Mouse (Mus musculus) kidney, embryonic 15.5 days (tissue): ENCODE results near the gene Crbn. TPM values are rescaled to one million over a fixed set of nuclear protein-coding genes. Genes with fewer than 3 reads are reported as not detected.

ENCODE experiments used
- ATAC-seq: fragments of 200-750 bp; cut with Nextera tagmentation; replicated peaks from 2 replicates; pipeline ENCODE4 v1.8.0; 2017; ENCODE audit warnings: moderate TSS enrichment; ENCODE audit not compliant: low FRiP score
- H3K27ac ChIP-seq: fragments of 300-500 bp; sonication (generic); 2 replicates; pipeline ENCODE4 v1.5.1; 2015; ENCODE audit warnings: mild to moderate bottlenecking, inconsistent platforms
- H3K27me3 ChIP-seq: fragments of 300-500 bp; sonication (generic); 2 replicates; pipeline ENCODE4 v1.6.1; 2015; ENCODE audit warnings: inconsistent platforms
- H3K36me3 ChIP-seq: fragments of 300-500 bp; sonication (generic); 2 replicates; pipeline ENCODE4 v1.6.1; 2015; ENCODE audit warnings: inconsistent platforms
- H3K4me1 ChIP-seq: fragments of 300-500 bp; sonication (generic); 2 replicates; pipeline ENCODE4 v1.6.1; 2015; ENCODE audit warnings: inconsistent platforms
- H3K4me2 ChIP-seq: fragments of 300-500 bp; sonication (generic); 2 replicates; pipeline ENCODE4 v1.6.1; 2015; ENCODE audit warnings: moderate library complexity, mild to moderate bottlenecking, inconsistent platforms
- H3K4me3 ChIP-seq: fragments of 300-500 bp; sonication (generic); replicated peaks from 2 replicates; pipeline ENCODE4 v1.5.1; 2015; ENCODE audit warnings: mild to moderate bottlenecking, inconsistent platforms
- H3K9ac ChIP-seq: fragments of 300-500 bp; sonication (generic); 2 replicates; pipeline ENCODE4 v1.6.1; 2015; ENCODE audit warnings: mild to moderate bottlenecking, inconsistent platforms
- H3K9me3 ChIP-seq: fragments of 300-500 bp; sonication (generic); replicated peaks from 2 replicates; pipeline ENCODE4 v1.6.1; 2016; ENCODE audit warnings: inconsistent platforms
- WGBS: fragments of 180-500 bp; shearing (Covaris S2); methylation state at CpG from one replicate; pipeline ENCODE4 v1.1.7; 2015; ENCODE audit warnings: mixed read lengths; 5-methylcytosine and 5-hydroxymethylcytosine counted together
- polyA plus RNA-seq: library from polyadenylated mRNA; unstranded; fragments of >200 nt; fragmentation: Nextera tagmentation; extraction: Ambion mirVana; gene quantifications from 2 replicates; pipeline ENCODE4 v1.2.1, GENCODE M21; 2015

The Crbn gene
- polyA plus RNA-seq: 47.2 and 47.8 TPM in 2 replicates

DNA sequence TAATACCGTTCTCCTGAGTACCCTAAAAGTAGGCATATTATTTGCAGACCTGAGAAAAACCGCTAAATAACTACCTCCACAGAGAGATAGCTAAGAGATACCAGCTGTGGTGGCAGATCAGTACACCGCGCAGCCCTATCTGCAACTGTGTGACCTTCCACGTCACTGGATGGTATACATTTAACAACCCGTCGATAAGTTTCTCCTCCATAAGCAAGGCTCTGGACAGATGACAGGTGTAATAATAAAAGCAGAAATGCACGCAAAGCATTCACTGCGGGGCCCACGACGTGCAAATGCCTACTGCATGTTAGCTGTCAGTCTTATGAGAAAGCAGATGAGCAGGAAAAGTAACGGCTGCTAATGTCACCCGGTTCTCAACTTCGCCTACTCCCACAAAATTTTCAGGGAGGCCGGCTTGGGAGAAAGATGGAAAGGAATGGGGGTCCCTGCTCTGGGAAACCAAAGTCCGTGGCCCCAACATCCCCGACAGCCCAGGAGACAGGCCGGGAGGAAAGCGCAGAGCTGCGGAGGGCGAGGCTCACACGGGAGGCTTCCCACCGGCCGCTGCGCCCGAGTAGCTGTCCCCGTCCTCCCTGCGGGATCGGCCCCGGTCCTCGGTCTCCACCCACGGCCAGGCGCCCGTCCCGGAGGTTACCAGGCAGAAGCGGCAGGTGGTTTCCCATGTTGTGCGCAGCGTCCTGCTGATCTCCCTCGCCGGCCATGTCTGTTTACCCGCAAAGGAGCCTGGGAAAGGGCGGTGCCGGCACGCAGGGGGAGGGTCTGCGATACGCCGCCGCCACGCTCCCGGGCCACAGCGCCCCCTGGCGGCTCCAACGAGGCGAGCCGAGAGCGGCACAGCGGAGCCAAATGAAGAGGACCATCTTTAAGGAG lies at the start of gene Crbn:
Gene Crbn, minus strand, starts transcription at position 745 of the 894 bp plus-strand sequence.
- Histone ChIP-seq H3K27ac (no peak within 1 kb of the TSS), H3K4me2 (peak within 1 kb of the TSS; percentile 85), H3K9ac (peak within 1 kb of the TSS; percentile 83), H3K27me3 (no peaks in the 10 kb centered on the region), H3K9me3 (no peaks in the 10 kb centered on the region), H3K36me3 (peaks cover 11% of the 10 kb centered on the region), H3K4me3 (peak within 1 kb of the TSS; percentile 94), H3K4me1 (peaks cover 11% of the 10 kb centered on the region)
- peak; percentile 98 for ATAC-seq
- WGBS: 2% methylated on average over 57 of the region's 57 CpGs

DNA sequence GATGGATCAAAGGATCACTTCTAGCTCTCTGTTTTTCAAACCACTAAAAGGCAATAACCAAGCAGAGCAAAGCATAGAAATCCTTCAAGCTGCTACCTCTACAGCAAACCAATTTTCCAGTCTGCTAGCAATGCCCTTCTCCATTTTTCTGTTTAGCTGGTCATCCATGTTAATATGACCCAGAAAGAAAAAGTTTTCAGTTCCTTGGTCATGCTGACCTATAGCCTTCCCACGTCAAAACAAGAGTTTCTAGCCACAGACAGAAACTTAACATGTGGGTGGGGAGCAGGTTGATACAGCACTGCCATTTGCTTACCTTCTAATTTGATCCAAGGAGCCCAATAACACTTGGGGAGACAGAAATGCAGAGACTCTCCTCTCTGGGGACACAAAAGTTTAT lies 40.3 kb upstream of the Crbn start:
- Histone ChIP-seq H3K27me3 (no peaks in the 10 kb centered on the region), H3K36me3 (no peaks in the 10 kb centered on the region), H3K27ac (no peak overlapping the region), H3K9me3 (no peaks in the 10 kb centered on the region; the same call in 1 of the 2 replicates), H3K4me3 (no peak overlapping the region), H3K4me2 (no peak overlapping the region), H3K4me1 (no peaks in the 10 kb centered on the region), H3K9ac (no peak overlapping the region)
- ATAC-seq: no peak
- 61% methylated on average over 1 of the region's 1 CpGs for WGBS

- H3K9ac ChIP-seq: no peak overlapping the region
- no peak overlapping the region for H3K4me3 ChIP-seq
- H3K27me3 ChIP-seq: no peaks in the 10 kb centered on the region
- no peak overlapping the region for H3K4me2 ChIP-seq
- WGBS: 54% methylated on average over 3 of the region's 3 CpGs
- no peak overlapping the region for H3K27ac ChIP-seq
- peak; percentile 79 for ATAC-seq
- H3K36me3 ChIP-seq: no peaks in the 10 kb centered on the region
- no peaks in the 10 kb centered on the region for H3K4me1 ChIP-seq
- no peaks in the 10 kb centered on the region for H3K9me3 ChIP-seq
These were observed 38.2 kb upstream of the Crbn start for GRCm38 (mm10) chr6:106838053-106838452.

GRCm38 (mm10) chr6:106835316-106835715 lies 35.4 kb upstream of the Crbn start:
- Histone ChIP-seq H3K36me3 (no peaks in the 10 kb centered on the region), H3K27ac (no peak overlapping the region), H3K27me3 (no peaks in the 10 kb centered on the region), H3K9ac (no peak overlapping the region), H3K9me3 (no peaks in the 10 kb centered on the region), H3K4me1 (no peaks in the 10 kb centered on the region), H3K4me2 (no peak overlapping the region), H3K4me3 (no peak overlapping the region)
- 72% methylated on average over 2 of the region's 2 CpGs for WGBS
- ATAC-seq: no peak

DNA sequence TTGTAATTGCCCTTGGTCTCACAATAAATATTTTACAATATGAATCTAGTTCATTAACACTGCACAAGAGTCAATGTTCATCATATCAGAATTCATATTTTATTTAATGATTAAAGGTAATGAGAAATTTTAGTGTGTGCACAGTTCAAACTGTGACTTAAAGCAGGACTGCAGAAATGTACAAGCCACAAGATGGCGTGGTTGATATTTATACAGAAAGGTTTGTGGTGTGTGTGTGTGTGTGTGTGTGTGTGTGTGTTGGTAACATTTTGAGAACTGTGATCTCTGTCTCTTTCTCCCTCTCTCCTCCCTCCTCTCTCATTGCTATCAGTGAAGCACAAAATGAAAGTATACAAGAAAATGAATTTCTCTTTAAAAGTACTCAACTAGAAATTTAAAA lies 22.5 kb upstream of the Crbn start:
- Histone ChIP-seq H3K27me3 (no peaks in the 10 kb centered on the region), H3K9me3 (no peaks in the 10 kb centered on the region), H3K27ac (no peak overlapping the region), H3K9ac (no peak overlapping the region), H3K4me1 (no peaks in the 10 kb centered on the region), H3K36me3 (no peaks in the 10 kb centered on the region), H3K4me3 (no peak overlapping the region), H3K4me2 (no peak overlapping the region)
- WGBS: 66% methylated on average over 1 of the region's 1 CpGs
- no peak for ATAC-seq

GRCm38 (mm10) chr6:106820566-106820965 lies 20.7 kb upstream of the Crbn start:
- H3K9me3 ChIP-seq: no peaks in the 10 kb centered on the region
- no peaks in the 10 kb centered on the region for H3K4me1 ChIP-seq
- no peak for ATAC-seq
- no peak overlapping the region for H3K4me2 ChIP-seq
- no peak overlapping the region for H3K9ac ChIP-seq
- H3K27ac ChIP-seq: no peak overlapping the region
- H3K27me3 ChIP-seq: no peaks in the 10 kb centered on the region
- no peak overlapping the region for H3K4me3 ChIP-seq
- no peaks in the 10 kb centered on the region for H3K36me3 ChIP-seq

- no peak for ATAC-seq
- 63% methylated on average over 3 of the region's 3 CpGs for WGBS
These were observed 20.0 kb upstream of the Crbn start for GRCm38 (mm10) chr6:106819906-106820305.

DNA sequence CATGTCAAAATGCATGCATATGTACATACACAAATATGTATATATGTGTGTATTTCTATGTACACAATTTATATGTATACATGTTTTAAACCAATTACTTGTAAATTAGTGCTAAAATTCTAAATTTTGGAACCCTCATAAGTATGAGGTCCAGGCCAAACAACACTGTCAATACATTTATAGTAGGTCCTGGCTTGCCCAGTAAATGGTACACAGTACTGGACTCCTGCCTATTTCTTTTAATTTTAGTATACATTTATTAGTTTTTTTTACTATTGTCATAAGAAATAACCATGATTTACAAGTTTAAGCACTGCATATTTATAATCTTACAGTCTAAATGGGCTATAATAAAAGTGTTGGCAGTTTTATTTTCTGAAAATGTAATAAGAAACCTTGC lies 19.4 kb upstream of the Crbn start:
- no peak overlapping the region for H3K4me3 ChIP-seq
- H3K27ac ChIP-seq: no peak overlapping the region
- H3K9ac ChIP-seq: no peak overlapping the region
- no peaks in the 10 kb centered on the region for H3K36me3 ChIP-seq
- H3K4me2 ChIP-seq: no peak overlapping the region
- H3K9me3 ChIP-seq: no peaks in the 10 kb centered on the region
- ATAC-seq: no peak
- no peaks in the 10 kb centered on the region for H3K4me1 ChIP-seq
- H3K27me3 ChIP-seq: no peaks in the 10 kb centered on the region

More at GRCm38 (mm10) chr6:106819906-106820305, 20.0 kb upstream of the Crbn start:
- H3K27me3 ChIP-seq: no peaks in the 10 kb centered on the region
- no peak overlapping the region for H3K4me3 ChIP-seq
- H3K4me2 ChIP-seq: no peak overlapping the region
- H3K9ac ChIP-seq: no peak overlapping the region
- no peaks in the 10 kb centered on the region for H3K9me3 ChIP-seq
- H3K36me3 ChIP-seq: no peaks in the 10 kb centered on the region
- no peaks in the 10 kb centered on the region for H3K4me1 ChIP-seq
- no peak overlapping the region for H3K27ac ChIP-seq

DNA sequence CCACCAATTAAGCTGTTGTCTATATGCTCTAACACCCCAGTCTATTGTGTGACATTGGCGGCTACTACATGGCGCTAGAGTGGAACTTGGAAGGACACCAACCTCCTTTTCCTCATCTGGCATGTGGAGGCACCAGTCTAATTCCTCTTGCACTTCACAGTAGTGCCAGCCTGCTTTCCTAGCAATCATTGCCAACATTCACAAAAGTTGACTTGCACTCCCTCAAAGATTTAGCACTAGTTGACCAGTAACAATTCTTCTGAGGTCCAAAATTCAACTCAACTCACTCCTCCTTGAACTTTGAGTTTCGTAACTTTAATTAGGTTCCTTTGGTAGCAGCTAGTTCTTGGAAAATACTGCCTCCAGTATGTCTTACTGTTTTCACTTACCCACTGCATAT lies 10.8 kb upstream of the Crbn start:
- no peaks in the 10 kb centered on the region for H3K36me3 ChIP-seq
- H3K4me2 ChIP-seq: no peak overlapping the region
- H3K9ac ChIP-seq: no peak overlapping the region
- no peak overlapping the region for H3K27ac ChIP-seq
- no peaks in the 10 kb centered on the region for H3K9me3 ChIP-seq
- no peaks in the 10 kb centered on the region for H3K27me3 ChIP-seq
- WGBS: 92% methylated on average over 3 of the region's 3 CpGs
- ATAC-seq: no peak
- H3K4me1 ChIP-seq: no peaks in the 10 kb centered on the region
- no peak overlapping the region for H3K4me3 ChIP-seq

- Histone ChIP-seq H3K9ac (no peak overlapping the region), H3K9me3 (no peaks in the 10 kb centered on the region), H3K27me3 (no peaks in the 10 kb centered on the region), H3K4me1 (no peaks in the 10 kb centered on the region), H3K27ac (no peak overlapping the region), H3K4me3 (no peak overlapping the region), H3K4me2 (no peak overlapping the region), H3K36me3 (no peaks in the 10 kb centered on the region)
- no peak for ATAC-seq
- WGBS: 56% methylated on average over 2 of the region's 2 CpGs
These were observed 9.3 kb upstream of the Crbn start for GRCm38 (mm10) chr6:106809161-106809560.

DNA sequence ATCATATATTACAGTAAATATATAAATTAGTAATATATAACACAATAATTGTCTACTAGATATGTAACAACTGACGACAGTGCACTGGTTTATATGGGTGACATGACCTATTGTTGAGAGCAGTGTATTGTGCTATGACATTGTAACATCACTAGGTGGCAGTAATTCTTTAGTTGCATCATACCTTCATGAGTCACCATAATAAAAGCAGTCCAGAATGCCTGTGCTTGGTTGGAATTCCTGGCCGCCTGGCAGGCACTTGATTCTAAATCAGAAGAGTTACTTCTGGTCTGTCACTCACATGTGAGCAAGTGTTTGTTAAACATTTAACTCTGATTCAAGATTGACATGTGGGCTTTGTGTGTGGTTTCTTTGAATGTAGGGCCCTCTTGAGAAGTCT lies 5.0 kb upstream of the Crbn start:
- 0 out of 2 replicates have a peak, but pooled peaks have one; percentile 41 for ATAC-seq
- H3K4me2 ChIP-seq: no peak overlapping the region
- H3K9ac ChIP-seq: no peak overlapping the region
- no peaks in the 10 kb centered on the region for H3K27me3 ChIP-seq
- no peaks in the 10 kb centered on the region for H3K9me3 ChIP-seq
- H3K4me1 ChIP-seq: no peaks in the 10 kb centered on the region
- no peak overlapping the region for H3K27ac ChIP-seq
- 36% methylated on average over 2 of the region's 2 CpGs for WGBS
- no peak overlapping the region for H3K4me3 ChIP-seq
- no peaks in the 10 kb centered on the region for H3K36me3 ChIP-seq

GRCm38 (mm10) chr6:106800227-106800557 lies 315 bp upstream of the Crbn start:
- Histone ChIP-seq H3K4me1 (peaks cover 11% of the 10 kb centered on the region), H3K27me3 (no peaks in the 10 kb centered on the region), H3K27ac (no peak overlapping the region), H3K9me3 (no peaks in the 10 kb centered on the region), H3K36me3 (peaks cover 6% of the 10 kb centered on the region), H3K4me3 (peak overlapping the region; percentile 94), H3K9ac (no peak overlapping the region), H3K4me2 (peak overlapping the region; percentile 85)
- ATAC-seq: no peak
- 52% methylated on average over 5 of the region's 5 CpGs for WGBS
